Mouse (Mus musculus): ENCODE measurements around the gene Smarcc2. TPM values are rescaled to one million over a fixed set of nuclear protein-coding genes. Genes with fewer than 3 reads are reported as not detected.
"Not testable (repeated sequence)": the region's sequence is repeated elsewhere in the genome, so short reads cannot be mapped to it uniquely, and the experiment has no call there.

Gene Smarcc2
- polyA plus RNA-seq, 1 experiment from 2014 or later, result 22.6 TPM

DNA sequence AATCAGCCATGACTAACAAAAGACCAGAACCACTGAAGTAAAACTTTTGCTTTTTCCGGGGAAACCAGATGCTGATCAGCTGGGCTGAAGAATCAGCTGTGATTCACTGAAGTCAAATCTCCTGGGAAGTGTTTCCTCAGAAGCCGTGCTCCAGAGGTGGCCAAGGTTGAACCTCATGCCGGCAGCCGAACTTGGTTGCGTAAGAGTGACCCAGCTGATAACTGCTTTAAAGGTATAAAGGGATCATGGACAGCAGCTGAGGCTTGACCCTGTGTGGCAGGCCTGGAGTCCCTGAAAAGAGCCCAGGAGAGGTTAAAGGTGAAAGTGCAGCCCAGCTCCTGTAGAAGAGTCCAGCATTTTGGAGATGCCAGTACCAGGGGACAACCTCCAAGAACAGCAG lies 43.3 kb downstream of the Smarcc2 start:
- no peaks in the 10 kb centered on the region for H3K9me3 ChIP-seq (replicated peaks; ENCODE audit: control insufficient read depth, low read length)
- ATAC-seq (ENCODE audit: low read depth), result no peak; the same call in 1 of the 2 replicates
- H3K4me2 ChIP-seq (ENCODE audit: low read depth, low read length), result no peak overlapping the region
- H3K27ac ChIP-seq (ENCODE audit: low read length), result peak overlapping the region; percentile 31; the same call in 1 of the 2 replicates
- peaks cover 30% of the 10 kb centered on the region for H3K4me1 ChIP-seq (ENCODE audit: control insufficient read depth, low read depth, low read length)
- no peak overlapping the region for H3K9ac ChIP-seq (ENCODE audit: low read depth, low read length)
- 54% methylated on average over 5 of the region's 5 CpGs for WGBS (ENCODE audit: insufficient replicate concordance)
- no peak overlapping the region for H3K4me3 ChIP-seq (ENCODE audit: low read depth, low read length)
- H3K36me3 ChIP-seq (ENCODE audit: control insufficient read depth, insufficient read depth), result no peaks in the 10 kb centered on the region
- no peaks in the 10 kb centered on the region for H3K27me3 ChIP-seq (ENCODE audit: control insufficient read depth, insufficient read depth, low read depth, low read length)

DNA sequence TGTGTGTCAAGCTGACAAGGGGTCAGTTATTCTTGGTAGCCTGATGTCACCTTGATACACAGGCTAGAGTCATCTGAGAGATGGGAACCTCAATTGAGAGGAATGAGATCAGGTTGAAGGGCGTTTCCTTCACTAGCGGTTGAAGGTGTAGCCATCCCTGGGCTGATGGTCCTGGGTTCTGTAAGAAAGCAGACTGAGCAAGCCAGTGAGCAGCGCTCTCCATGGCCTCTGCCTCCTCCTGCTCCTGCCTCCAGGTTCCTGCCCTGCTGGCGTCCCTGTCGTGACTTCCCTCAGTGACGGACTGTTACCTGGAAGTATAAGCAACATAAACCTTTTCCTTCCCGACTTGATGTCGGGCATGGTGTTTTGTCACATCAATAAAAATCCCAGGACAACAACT lies 44.5 kb downstream of the Smarcc2 start:
- Histone ChIP-seq H3K4me2 (ENCODE audit: low read depth, low read length) (no peak overlapping the region), H3K4me1 (ENCODE audit: control insufficient read depth, low read depth, low read length) (peaks cover 22% of the 10 kb centered on the region), H3K36me3 (ENCODE audit: control insufficient read depth, insufficient read depth) (no peaks in the 10 kb centered on the region), H3K4me3 (ENCODE audit: low read depth, low read length) (no peak overlapping the region), H3K9me3 (replicated peaks; ENCODE audit: control insufficient read depth, low read length) (no peaks in the 10 kb centered on the region), H3K9ac (ENCODE audit: low read depth, low read length) (no peak overlapping the region), H3K27me3 (ENCODE audit: control insufficient read depth, insufficient read depth, low read depth, low read length) (no peaks in the 10 kb centered on the region), H3K27ac (ENCODE audit: low read length) (no peak overlapping the region)
- ATAC-seq (ENCODE audit: low read depth), result no peak
- WGBS (ENCODE audit: insufficient replicate concordance), result 77% methylated on average over 8 of the region's 8 CpGs

DNA sequence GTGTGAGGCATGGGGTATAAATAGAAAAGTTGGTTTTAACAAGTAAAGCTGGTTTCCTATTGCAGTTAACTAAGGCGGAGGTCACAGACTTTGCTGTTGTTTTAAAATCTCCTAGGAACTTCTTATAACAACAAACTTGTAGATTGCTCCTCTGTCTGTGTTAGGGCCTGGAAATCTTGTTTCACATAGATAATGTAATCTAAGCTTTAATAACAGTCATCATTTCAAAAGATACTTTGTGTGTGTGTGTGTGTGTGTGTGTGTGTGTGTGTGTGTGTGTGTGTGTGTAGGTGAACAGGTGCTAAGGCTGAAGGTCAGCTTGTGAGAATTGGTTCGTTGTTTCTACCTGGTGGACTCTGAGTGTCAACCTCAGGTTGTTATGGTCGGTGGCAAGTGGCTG lies 45.0 kb downstream of the Smarcc2 start:
- Histone ChIP-seq H3K27me3 (ENCODE audit: control insufficient read depth, insufficient read depth, low read depth, low read length) (no peaks in the 10 kb centered on the region), H3K36me3 (ENCODE audit: control insufficient read depth, insufficient read depth) (no peaks in the 10 kb centered on the region), H3K4me3 (ENCODE audit: low read depth, low read length) (no peak overlapping the region), H3K27ac (ENCODE audit: low read length) (peak overlapping the region; percentile 62; the same call in 1 of the 2 replicates), H3K4me1 (ENCODE audit: control insufficient read depth, low read depth, low read length) (peaks cover 22% of the 10 kb centered on the region), H3K9ac (ENCODE audit: low read depth, low read length) (no peak overlapping the region), H3K9me3 (replicated peaks; ENCODE audit: control insufficient read depth, low read length) (no peaks in the 10 kb centered on the region), H3K4me2 (ENCODE audit: low read depth, low read length) (peak overlapping the region; percentile 6; the same call in 1 of the 2 replicates)
- 40% methylated on average over 3 of the region's 3 CpGs for WGBS (ENCODE audit: insufficient replicate concordance)
- no peak for ATAC-seq (ENCODE audit: low read depth)

- H3K4me2 ChIP-seq (ENCODE audit: low read depth, low read length), result peak overlapping the region; percentile 6
- ATAC-seq (ENCODE audit: low read depth), result peak; percentile 17; the same call in 1 of the 2 replicates
- H3K4me1 ChIP-seq (ENCODE audit: control insufficient read depth, low read depth, low read length), result peaks cover 15% of the 10 kb centered on the region
- H3K36me3 ChIP-seq (ENCODE audit: control insufficient read depth, insufficient read depth), result no peaks in the 10 kb centered on the region
- no peaks in the 10 kb centered on the region for H3K9me3 ChIP-seq (replicated peaks; ENCODE audit: control insufficient read depth, low read length)
- H3K4me3 ChIP-seq (ENCODE audit: low read depth, low read length), result no peak overlapping the region
- peak overlapping the region; percentile 62 for H3K27ac ChIP-seq (ENCODE audit: low read length)
- no peaks in the 10 kb centered on the region for H3K27me3 ChIP-seq (ENCODE audit: control insufficient read depth, insufficient read depth, low read depth, low read length)
- H3K9ac ChIP-seq (ENCODE audit: low read depth, low read length), result peak overlapping the region; percentile 22
- WGBS (ENCODE audit: insufficient replicate concordance), result 13% methylated on average over 9 of the region's 9 CpGs
Measured at GRCm38 (mm10) chr10:128504641-128505370, 45.8 kb downstream of the Smarcc2 start.

DNA sequence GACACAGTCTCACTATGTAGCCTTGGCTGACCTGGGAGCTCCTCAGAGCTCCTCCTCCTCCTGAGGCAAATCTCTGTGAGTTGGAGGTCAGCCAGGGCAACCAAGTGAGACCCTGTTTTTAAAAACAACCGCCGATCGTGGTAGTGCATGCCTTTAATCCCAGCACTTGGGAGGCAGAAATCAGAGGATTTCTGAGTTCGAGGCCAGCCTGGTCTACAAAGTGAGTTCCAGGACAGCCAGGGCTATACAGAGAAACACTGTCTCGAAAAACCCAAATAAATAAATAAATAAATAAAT lies 46.3 kb downstream of the Smarcc2 start:
- H3K4me3 ChIP-seq (ENCODE audit: low read depth, low read length); H3K27me3 ChIP-seq (ENCODE audit: control insufficient read depth, insufficient read depth, low read depth, low read length); H3K9ac ChIP-seq (ENCODE audit: low read depth, low read length); H3K9me3 ChIP-seq (replicated peaks; ENCODE audit: control insufficient read depth, low read length); H3K36me3 ChIP-seq (ENCODE audit: control insufficient read depth, insufficient read depth); H3K4me2 ChIP-seq (ENCODE audit: low read depth, low read length); ATAC-seq (ENCODE audit: low read depth): not testable (repeated sequence)
- 80% methylated on average over 5 of the region's 5 CpGs for WGBS (ENCODE audit: insufficient replicate concordance)
- Histone ChIP-seq H3K27ac (ENCODE audit: low read length) (0 out of 2 replicates have a peak overlapping the region, but pooled peaks have one; percentile 9), H3K4me1 (ENCODE audit: control insufficient read depth, low read depth, low read length) (peaks cover 15% of the 10 kb centered on the region)

- no peaks in the 10 kb centered on the region for H3K9me3 ChIP-seq (replicated peaks; ENCODE audit: control insufficient read depth, low read length)
- H3K4me3 ChIP-seq (ENCODE audit: low read depth, low read length), result no peak overlapping the region
- no peak for ATAC-seq (ENCODE audit: low read depth)
Measured at GRCm38 (mm10) chr10:128505974-128506373, 46.9 kb downstream of the Smarcc2 start.

DNA sequence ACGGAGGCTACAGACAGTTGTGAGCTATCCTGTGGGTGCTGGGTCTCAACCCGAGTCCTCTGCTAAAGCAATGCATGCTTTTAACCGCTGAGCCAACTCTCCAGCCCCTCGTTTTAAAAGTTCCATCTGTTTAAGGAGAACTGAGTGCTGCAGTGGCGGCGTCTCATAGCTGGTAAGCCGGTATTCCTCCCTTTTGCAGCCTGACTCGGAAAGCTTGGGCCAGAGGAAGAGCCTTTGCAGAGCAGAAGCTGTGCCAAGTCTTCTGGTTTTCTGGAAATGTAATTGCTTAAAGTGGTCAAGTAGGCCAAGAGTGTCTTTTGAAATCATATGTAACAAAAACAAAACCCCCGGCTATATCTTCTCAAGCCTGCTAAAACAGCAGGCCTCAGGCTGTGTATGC lies 49.2 kb downstream of the Smarcc2 start:
- Histone ChIP-seq H3K27ac (ENCODE audit: low read length) (no peak overlapping the region), H3K4me1 (ENCODE audit: control insufficient read depth, low read depth, low read length) (peaks cover 26% of the 10 kb centered on the region), H3K9ac (ENCODE audit: low read depth, low read length) (no peak overlapping the region), H3K4me2 (ENCODE audit: low read depth, low read length) (no peak overlapping the region), H3K36me3 (ENCODE audit: control insufficient read depth, insufficient read depth) (no peaks in the 10 kb centered on the region; the same call in 1 of the 2 replicates), H3K27me3 (ENCODE audit: control insufficient read depth, insufficient read depth, low read depth, low read length) (no peaks in the 10 kb centered on the region), H3K9me3 (replicated peaks; ENCODE audit: control insufficient read depth, low read length) (no peaks in the 10 kb centered on the region), H3K4me3 (ENCODE audit: low read depth, low read length) (no peak overlapping the region)
- no peak for ATAC-seq (ENCODE audit: low read depth)
- 80% methylated on average over 9 of the region's 9 CpGs for WGBS (ENCODE audit: insufficient replicate concordance)

More at GRCm38 (mm10) chr10:128505974-128506373, 46.9 kb downstream of the Smarcc2 start:
- Histone ChIP-seq H3K36me3 (ENCODE audit: control insufficient read depth, insufficient read depth) (no peaks in the 10 kb centered on the region; the same call in 1 of the 2 replicates), H3K27ac (ENCODE audit: low read length) (no peak overlapping the region), H3K9ac (ENCODE audit: low read depth, low read length) (no peak overlapping the region), H3K27me3 (ENCODE audit: control insufficient read depth, insufficient read depth, low read depth, low read length) (no peaks in the 10 kb centered on the region), H3K4me2 (ENCODE audit: low read depth, low read length) (no peak overlapping the region), H3K4me1 (ENCODE audit: control insufficient read depth, low read depth, low read length) (peaks cover 20% of the 10 kb centered on the region)
- 95% methylated on average over 14 of the region's 14 CpGs for WGBS (ENCODE audit: insufficient replicate concordance)

DNA sequence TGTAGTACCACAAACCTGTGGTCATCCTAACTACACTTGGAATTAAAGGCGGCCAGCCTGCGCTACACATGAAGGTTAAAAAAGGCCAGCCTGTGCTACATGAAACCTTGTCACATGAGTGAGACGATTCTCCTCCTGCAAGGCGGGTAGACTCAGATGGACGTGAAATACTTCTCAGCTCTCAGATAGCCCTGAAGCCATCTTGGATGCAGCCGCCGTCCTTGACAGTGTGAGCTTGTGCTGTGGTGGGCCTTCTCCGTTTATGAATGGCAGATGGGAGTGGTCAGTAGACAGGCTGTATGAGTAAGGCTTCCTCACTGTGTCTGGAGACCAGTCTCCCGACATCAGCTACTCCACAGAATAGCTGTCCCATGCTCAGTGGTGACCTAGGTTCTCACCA lies 50.2 kb downstream of the Smarcc2 start:
- H3K9ac ChIP-seq (ENCODE audit: low read depth, low read length), result no peak overlapping the region
- H3K27me3 ChIP-seq (ENCODE audit: control insufficient read depth, insufficient read depth, low read depth, low read length), result no peaks in the 10 kb centered on the region
- no peak overlapping the region for H3K4me2 ChIP-seq (ENCODE audit: low read depth, low read length)
- no peak for ATAC-seq (ENCODE audit: low read depth)
- H3K4me3 ChIP-seq (ENCODE audit: low read depth, low read length), result no peak overlapping the region
- H3K27ac ChIP-seq (ENCODE audit: low read length), result no peak overlapping the region
- H3K9me3 ChIP-seq (replicated peaks; ENCODE audit: control insufficient read depth, low read length), result no peaks in the 10 kb centered on the region
- 77% methylated on average over 9 of the region's 9 CpGs for WGBS (ENCODE audit: insufficient replicate concordance)
- peaks cover 25% of the 10 kb centered on the region for H3K4me1 ChIP-seq (ENCODE audit: control insufficient read depth, low read depth, low read length)
- no peaks in the 10 kb centered on the region; the same call in 1 of the 2 replicates for H3K36me3 ChIP-seq (ENCODE audit: control insufficient read depth, insufficient read depth)

DNA sequence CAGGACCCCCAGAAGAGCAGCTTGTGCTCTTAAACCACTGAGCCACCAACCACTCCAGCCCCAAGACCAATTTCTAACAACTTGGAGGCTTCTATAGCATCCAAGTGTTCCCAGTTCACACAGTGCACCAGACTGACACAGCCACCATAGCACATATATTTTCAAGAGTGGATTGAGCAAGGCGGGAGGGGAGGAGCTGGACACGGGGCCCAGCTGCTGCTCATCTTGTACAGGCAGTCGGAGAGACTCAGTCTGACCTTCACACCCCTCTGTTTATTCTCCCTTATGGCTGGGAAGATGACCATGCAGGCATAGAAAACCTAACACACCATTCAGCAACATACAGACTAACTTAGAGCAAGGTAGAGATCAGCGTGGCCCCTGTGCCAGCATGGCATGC lies 50.8 kb downstream of the Smarcc2 start:
- Histone ChIP-seq H3K27me3 (ENCODE audit: control insufficient read depth, insufficient read depth, low read depth, low read length) (no peaks in the 10 kb centered on the region), H3K4me1 (ENCODE audit: control insufficient read depth, low read depth, low read length) (peaks cover 19% of the 10 kb centered on the region), H3K4me2 (ENCODE audit: low read depth, low read length) (no peak overlapping the region), H3K36me3 (ENCODE audit: control insufficient read depth, insufficient read depth) (no peaks in the 10 kb centered on the region; the same call in 1 of the 2 replicates), H3K4me3 (ENCODE audit: low read depth, low read length) (no peak overlapping the region), H3K9me3 (replicated peaks; ENCODE audit: control insufficient read depth, low read length) (no peaks in the 10 kb centered on the region), H3K9ac (ENCODE audit: low read depth, low read length) (no peak overlapping the region), H3K27ac (ENCODE audit: low read length) (no peak overlapping the region)
- 0 out of 2 replicates have a peak, but pooled peaks have one; percentile 31 for ATAC-seq (ENCODE audit: low read depth)
- WGBS (ENCODE audit: insufficient replicate concordance), result 70% methylated on average over 4 of the region's 4 CpGs
